Mouse (Mus musculus): Measurements from ENCODE around the gene Acap1.
"Not testable (repeated sequence)": the region's sequence is repeated elsewhere in the genome, so short reads cannot be mapped to it uniquely, and the experiment has no call there.

Acap1 gene

GRCm38 (mm10) chr11:69895291-69895690, at the start of gene Acap1:
Gene Acap1, minus strand, starts transcription at chr11:69895539.
- DNase-seq: no peak

GRCm38 (mm10) chr11:69940962-69941361, 45.6 kb upstream of the Acap1 start:
- DNase-seq: no peak

- no peak for DNase-seq
Measured at GRCm38 (mm10) chr11:69939731-69940130, 44.4 kb upstream of the Acap1 start.

- no peak for DNase-seq
Measured at GRCm38 (mm10) chr11:69939181-69939580, 43.8 kb upstream of the Acap1 start.

GRCm38 (mm10) chr11:69938401-69938979, 43.2 kb upstream of the Acap1 start:
- DNase-seq: peak; percentile 36

GRCm38 (mm10) chr11:69937834-69938233, 42.5 kb upstream of the Acap1 start:
- DNase-seq: peak; percentile 27

GRCm38 (mm10) chr11:69937385-69937784, 42.0 kb upstream of the Acap1 start:
- peak; percentile 71 for DNase-seq

- peak; percentile 62 for DNase-seq
Measured at GRCm38 (mm10) chr11:69936714-69937347, 41.5 kb upstream of the Acap1 start.

- peak; percentile 62 for DNase-seq
Measured at GRCm38 (mm10) chr11:69936156-69936555, 40.8 kb upstream of the Acap1 start.

- peak; percentile 94 for DNase-seq
Measured at GRCm38 (mm10) chr11:69935137-69935879, 40.0 kb upstream of the Acap1 start, which contains the start of gene Ybx2. Gene Ybx2, plus strand, starts transcription at chr11:69935796.

GRCm38 (mm10) chr11:69934681-69935080, 39.3 kb upstream of the Acap1 start:
- DNase-seq: no peak

- peak; percentile 97 for DNase-seq
Measured at GRCm38 (mm10) chr11:69934169-69934568, 38.8 kb upstream of the Acap1 start.

- DNase-seq: no peak
Measured at GRCm38 (mm10) chr11:69933066-69933465, 37.7 kb upstream of the Acap1 start.

- no peak for DNase-seq
Measured at GRCm38 (mm10) chr11:69932254-69932653, 36.9 kb upstream of the Acap1 start.

GRCm38 (mm10) chr11:69931769-69932168, 36.4 kb upstream of the Acap1 start:
- DNase-seq: no peak

- DNase-seq: no peak
Measured at GRCm38 (mm10) chr11:69930967-69931537, 35.7 kb upstream of the Acap1 start.

GRCm38 (mm10) chr11:69930176-69930575, 34.8 kb upstream of the Acap1 start:
- not testable (repeated sequence) for DNase-seq

- DNase-seq: no peak
Measured at GRCm38 (mm10) chr11:69929712-69930111, 34.4 kb upstream of the Acap1 start.

GRCm38 (mm10) chr11:69927501-69927900, 32.2 kb upstream of the Acap1 start:
- no peak for DNase-seq

- DNase-seq: no peak
Measured at GRCm38 (mm10) chr11:69922796-69923195, 27.5 kb upstream of the Acap1 start.

- no peak for DNase-seq
Measured at GRCm38 (mm10) chr11:69922012-69922756, 26.8 kb upstream of the Acap1 start.

GRCm38 (mm10) chr11:69921114-69922011, 26.0 kb upstream of the Acap1 start, which contains the start of gene Eif5a:
Gene Eif5a, minus strand, starts transcription at chr11:69921958.
- peak; percentile 100 for DNase-seq

All from kidney, postnatal 10 days (tissue).